ENCODE assay signal across 16 mouse cellular contexts in the genomic region with DNA sequence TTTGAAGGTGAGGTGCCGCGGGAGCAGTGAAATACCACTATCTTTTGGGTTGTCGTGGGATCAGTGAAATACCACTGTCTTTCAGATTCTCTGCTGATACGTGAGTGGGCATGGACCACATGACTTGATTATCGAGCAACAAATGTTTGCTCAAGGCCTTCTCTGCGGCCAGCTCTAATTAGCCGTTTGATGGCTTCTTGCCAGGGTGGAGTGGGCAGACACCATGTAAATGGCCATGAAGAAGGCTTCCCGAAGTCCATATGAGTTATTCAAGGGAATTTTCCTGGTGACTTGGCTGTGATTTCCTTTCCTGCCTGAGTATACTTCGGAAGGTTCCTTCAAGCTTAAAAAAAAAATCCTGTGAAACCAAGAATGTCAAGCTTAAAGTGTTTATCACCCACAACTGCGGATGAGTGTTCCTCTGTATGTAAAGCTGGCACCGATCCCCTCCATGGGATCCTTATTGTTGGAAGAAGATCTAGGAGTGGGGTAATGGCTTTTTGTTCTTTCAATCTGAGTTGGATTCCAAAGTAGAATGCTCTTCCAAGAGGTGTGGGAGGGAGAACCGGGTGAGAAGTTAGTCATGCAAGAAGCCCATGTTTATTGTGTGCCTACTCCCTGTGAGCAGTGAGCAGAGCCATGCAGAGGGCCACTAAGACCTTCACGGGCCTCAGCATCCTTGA.
DNase-seq lines count a peak whose midpoint lies in the region; ATAC-seq lines count a peak whose summit lies in the region.
"Had no signal": no experiment of that assay in that cellular context is flagged by ENCODE, and none has a peak within 500 bp of the region (broad histone marks: within the 10 kb centered on the region; RNA-seq: fewer than 3 reads in every experiment).

No protein-coding gene starts in this region.

- peak; percentile 78 for ATAC-seq in frontal cortex, adult (ENCODE audit: low TSS enrichment)
- ATAC-seq: intestine, embryonic 16.5 days; midbrain, embryonic 13.5 days had no signal

- intact Hi-C loops in left cerebral cortex, postnatal 14 days (cut with DNase I) = no loop called here
- intact Hi-C loops in heart, postnatal 10 days (cut with DNase I) = no loop called here

- no peak for DNase-seq in frontal cortex, postnatal 14 days (ENCODE audit: low spot score in 2 of 2)
- peak; percentile 64 for DNase-seq in ovary, adult 18-20 months (ENCODE audit: low spot score)
- no peak for DNase-seq in ovary, postnatal 14 days (ENCODE audit: low spot score)
- DNase-seq in NIH3T3 (ENCODE audit: low read depth) = peak; percentile 74
- DNase-seq in left cerebral cortex, postnatal 14 days (ENCODE audit: low spot score in 2 of 2) = peak; percentile 49 to 81
- no peak for DNase-seq in lung, postnatal 25 days (ENCODE audit: low spot score)
- no peak for DNase-seq in heart, postnatal 10 days
- DNase-seq: adrenal gland, adult 8-10 months; cerebellum, adult 11-12 months; gastrocnemius, postnatal 10 days; heart, adult 18-20 months; heart, postnatal 36 days; retina, postnatal 1 day had no signal

Comparison
In these comparisons a context has a peak if more than half of its experiments do, and no peak if none do; other contexts are left out.
1. DNase-seq: peak in ovary, adult 18-20 months (single experiment), NIH3T3 (single experiment) and left cerebral cortex, postnatal 14 days (2 of 2); none in frontal cortex, postnatal 14 days (0 of 2), ovary, postnatal 14 days (single experiment), lung, postnatal 25 days (single experiment) and heart, postnatal 10 days (0 of 2).